Mouse (Mus musculus) MEL (cell line): Measurements from ENCODE around the gene Efcab1. TPM values are rescaled to one million over a fixed set of nuclear protein-coding genes. Genes with fewer than 3 reads are reported as not detected.

ENCODE experiments used
- DNase-seq: peaks from one replicate; pipeline ENCODE4 v3.0.0; 2011; ENCODE audit warnings: low read depth, low spot score
- H3K27ac ChIP-seq: 2 replicates; pipeline ENCODE4 v1.5.1; 2012; ENCODE audit warnings: low read depth, mild to moderate bottlenecking, control low read depth, low read length, moderate library complexity; ENCODE audit not compliant: control insufficient read depth
- H3K27me3 ChIP-seq, 2 experiments: fragments of 150-350 bp in 1 of 2; sonication (generic) in 1 of 2; 2 replicates each; pipeline ENCODE4 v1.6.1; 2012; ENCODE audit warnings: low read length in 2 of 2, mild to moderate bottlenecking in 2 of 2, improper control_type of control experiment in 1 of 2, moderate library complexity in 1 of 2; ENCODE audit not compliant: insufficient read depth in 2 of 2, control insufficient read depth in 1 of 2
- H3K36me3 ChIP-seq, 2 experiments: 2 replicates each; pipeline ENCODE4 v1.6.1; 2012 to 2014; ENCODE audit warnings: low read length in 2 of 2, improper control_type of control experiment in 1 of 2, inconsistent platforms in 1 of 2, mild to moderate bottlenecking in 1 of 2; ENCODE audit not compliant: insufficient read depth in 2 of 2, control insufficient read depth in 1 of 2
- H3K4me1 ChIP-seq, 2 experiments: fragments of 150-350 bp in 1 of 2; sonication (generic) in 1 of 2; 2 replicates each; pipeline ENCODE4 v1.6.1; 2012; ENCODE audit warnings: low read length in 2 of 2, improper control_type of control experiment in 1 of 2, mild to moderate bottlenecking in 1 of 2; ENCODE audit not compliant: insufficient read depth in 2 of 2, control insufficient read depth in 1 of 2
- H3K4me3 ChIP-seq, 2 experiments: fragments of 150-350 bp in 1 of 2; sonication (generic) in 1 of 2; 2 replicates each; pipeline ENCODE4 v1.5.1; 2012; ENCODE audit warnings: low read depth in 2 of 2, low read length in 2 of 2, mild to moderate bottlenecking in 2 of 2, moderate library complexity in 2 of 2, control low read depth in 1 of 2, improper control_type of control experiment in 1 of 2; ENCODE audit not compliant: control insufficient read depth in 1 of 2, insufficient read depth in 1 of 2
- H3K79me2 ChIP-seq: 2 replicates; pipeline ENCODE4 v1.6.1; 2012; ENCODE audit warnings: mild to moderate bottlenecking, low read length, moderate library complexity; ENCODE audit not compliant: control insufficient read depth, poor library complexity, insufficient read depth
- H3K9ac ChIP-seq: 2 replicates; pipeline ENCODE4 v1.6.1; 2012; ENCODE audit warnings: low read depth, mild to moderate bottlenecking, control low read depth, low read length, moderate library complexity; ENCODE audit not compliant: control insufficient read depth, poor library complexity, severe bottlenecking
- H3K9me3 ChIP-seq: fragments of 150-350 bp; sonication (generic); replicated peaks from 2 replicates; pipeline ENCODE4 v1.6.1; 2012; ENCODE audit warnings: mild to moderate bottlenecking, low read length, improper control_type of control experiment, moderate library complexity; ENCODE audit not compliant: insufficient read depth
- CHD2 ChIP-seq: IDR thresholded peaks from 2 replicates; pipeline ENCODE4 v1.6.1; 2011; ENCODE audit warnings: low read length, improper control_type of control experiment
- CTCF ChIP-seq, 3 experiments: IDR thresholded peaks in 2 of 3; conservative IDR thresholded peaks in 1 of 3; 2 replicates each; pipeline ENCODE4 v1.5.1; 2011 to 2012; ENCODE audit warnings: low read length in 3 of 3, low read depth in 2 of 3, mild to moderate bottlenecking in 2 of 3, improper control_type of control experiment in 1 of 3, inconsistent platforms in 1 of 3, mixed read lengths in 1 of 3, moderate library complexity in 1 of 3; ENCODE audit not compliant: control insufficient read depth in 1 of 3, insufficient read depth in 1 of 3, poor library complexity in 1 of 3, severe bottlenecking in 1 of 3
- E2F4 ChIP-seq: IDR thresholded peaks from 2 replicates; pipeline ENCODE4 v1.6.1; 2011; ENCODE audit warnings: low read depth, low read length, improper control_type of control experiment, borderline replicate concordance
- ELF1 ChIP-seq: IDR thresholded peaks from 2 replicates; pipeline ENCODE4 v1.6.1; 2014; ENCODE audit warnings: low read depth, mild to moderate bottlenecking, inconsistent platforms, low read length, improper control_type of control experiment, moderate library complexity
- EP300 ChIP-seq, 2 experiments: IDR thresholded peaks; 2 replicates each; pipeline ENCODE4 v1.6.1; 2011; ENCODE audit warnings: improper control_type of control experiment in 2 of 2, low read length in 2 of 2, low read depth in 1 of 2, mild to moderate bottlenecking in 1 of 2
- GATA1 ChIP-seq: IDR thresholded peaks from 2 replicates; pipeline ENCODE4 v1.6.1; 2011; ENCODE audit warnings: low read depth, low read length, improper control_type of control experiment
- JUND ChIP-seq: IDR thresholded peaks from 2 replicates; pipeline ENCODE4 v1.6.1; 2011; ENCODE audit warnings: low read depth, mild to moderate bottlenecking, improper control_type of control experiment, low read length
- KAT2A ChIP-seq: conservative IDR thresholded peaks from 2 replicates; pipeline ENCODE4 v1.6.1; 2012; ENCODE audit warnings: low read depth, low read length, improper control_type of control experiment, inconsistent platforms
- MAFK ChIP-seq: IDR thresholded peaks from 2 replicates; pipeline ENCODE4 v1.6.1; 2011; ENCODE audit warnings: low read depth, mild to moderate bottlenecking, low read length, improper control_type of control experiment, borderline replicate concordance
- MEF2A ChIP-seq: IDR thresholded peaks from 2 replicates; pipeline ENCODE4 v1.6.1; 2014; ENCODE audit warnings: low read depth, mild to moderate bottlenecking, inconsistent platforms, low read length, improper control_type of control experiment; ENCODE audit not compliant: poor library complexity, insufficient replicate concordance, severe bottlenecking; ENCODE audit errors: extremely low read depth
- MXI1 ChIP-seq: IDR thresholded peaks from 2 replicates; pipeline ENCODE4 v1.6.1; 2011; ENCODE audit warnings: mild to moderate bottlenecking, low read depth, low read length, improper control_type of control experiment
- MYC ChIP-seq: IDR thresholded peaks from 2 replicates; pipeline ENCODE4 v1.6.1; 2011; ENCODE audit warnings: low read depth, mild to moderate bottlenecking, low read length, improper control_type of control experiment, moderate library complexity
- NRF1 ChIP-seq: IDR thresholded peaks from 2 replicates; pipeline ENCODE4 v1.6.1; 2014; ENCODE audit warnings: low read depth, mild to moderate bottlenecking, inconsistent platforms, low read length, improper control_type of control experiment, moderate library complexity; ENCODE audit not compliant: poor library complexity, insufficient read depth, severe bottlenecking
- POLR2A ChIP-seq, 2 experiments: IDR thresholded peaks; 2 replicates each; pipeline ENCODE4 v1.6.1; 2011 to 2012; ENCODE audit warnings: low read length in 2 of 2, mild to moderate bottlenecking in 2 of 2, control low read depth in 1 of 2, improper control_type of control experiment in 1 of 2, low read depth in 1 of 2, moderate library complexity in 1 of 2; ENCODE audit not compliant: control insufficient read depth in 1 of 2, insufficient read depth in 1 of 2, poor library complexity in 1 of 2
- POLR2AphosphoS2 ChIP-seq: IDR thresholded peaks from 2 replicates; pipeline ENCODE4 v1.6.1; 2011; ENCODE audit warnings: low read length, improper control_type of control experiment
- RAD21 ChIP-seq: IDR thresholded peaks from 2 replicates; pipeline ENCODE4 v1.6.1; 2011; ENCODE audit warnings: mild to moderate bottlenecking, low read depth, low read length, improper control_type of control experiment
- RCOR1 ChIP-seq: IDR thresholded peaks from 2 replicates; pipeline ENCODE4 v1.6.1; 2012; ENCODE audit warnings: low read depth, mild to moderate bottlenecking, inconsistent platforms, low read length, improper control_type of control experiment
- SIN3A ChIP-seq: IDR thresholded peaks from 2 replicates; pipeline ENCODE4 v1.6.1; 2012; ENCODE audit warnings: low read length, improper control_type of control experiment, inconsistent platforms
- TAL1 ChIP-seq: IDR thresholded peaks from 2 replicates; pipeline ENCODE4 v1.6.1; 2012; ENCODE audit warnings: mild to moderate bottlenecking, inconsistent platforms, low read length, moderate library complexity, mixed read lengths
- TBP ChIP-seq: IDR thresholded peaks from 2 replicates; pipeline ENCODE4 v1.8.0; 2011; ENCODE audit warnings: low read depth, low read length, improper control_type of control experiment
- UBTF ChIP-seq: IDR thresholded peaks from 2 replicates; pipeline ENCODE4 v1.6.1; 2012; ENCODE audit warnings: low read depth, mild to moderate bottlenecking, inconsistent platforms, low read length, improper control_type of control experiment, moderate library complexity, borderline replicate concordance; ENCODE audit not compliant: insufficient read depth
- USF2 ChIP-seq, 2 experiments: IDR thresholded peaks; 2 replicates each; pipeline ENCODE4 v1.6.1; 2011 to 2012; ENCODE audit warnings: improper control_type of control experiment in 2 of 2, low read length in 2 of 2, borderline replicate concordance in 1 of 2, inconsistent platforms in 1 of 2, low read depth in 1 of 2, mild to moderate bottlenecking in 1 of 2; ENCODE audit not compliant: insufficient read depth in 1 of 2
- ZC3H11A ChIP-seq: IDR thresholded peaks from 2 replicates; pipeline ENCODE4 v1.6.1; 2012; ENCODE audit warnings: low read depth, mild to moderate bottlenecking, inconsistent platforms, low read length, improper control_type of control experiment
- ZMIZ1 ChIP-seq: IDR thresholded peaks from 2 replicates; pipeline ENCODE4 v1.6.1; 2012; ENCODE audit warnings: low read depth, mild to moderate bottlenecking, inconsistent platforms, low read length, improper control_type of control experiment, moderate library complexity
- ZNF384 ChIP-seq: IDR thresholded peaks from 2 replicates; pipeline ENCODE4 v1.6.1; 2012; ENCODE audit warnings: low read depth, mild to moderate bottlenecking, inconsistent platforms, low read length, improper control_type of control experiment
- polyA plus RNA-seq, 2 experiments: library from polyadenylated mRNA; stranded (reverse) in 1 of 2; unstranded in 1 of 2; fragments of >175 nt in 1 of 2; fragments of >200 nt in 1 of 2; gene quantifications; 2 replicates each; pipeline versions ENCODE4 v1.2.1 to v1.2.4; 2012; ENCODE audit warnings: low replicate concordance in 2 of 2, low read depth in 1 of 2; ENCODE audit not compliant: insufficient read length in 2 of 2, insufficient read depth in 1 of 2, missing spikeins in 1 of 2
- total RNA-seq: library from RNA; depleted of rRNA; stranded (reverse); fragments of 300-350 nt; gene quantifications from 2 replicates; pipeline ENCODE4 v1.2.3, GENCODE M21; 2012; rRNA removed

Gene Efcab1
- total RNA-seq, result not detected in 2 replicates
- not detected for polyA plus RNA-seq

DNA sequence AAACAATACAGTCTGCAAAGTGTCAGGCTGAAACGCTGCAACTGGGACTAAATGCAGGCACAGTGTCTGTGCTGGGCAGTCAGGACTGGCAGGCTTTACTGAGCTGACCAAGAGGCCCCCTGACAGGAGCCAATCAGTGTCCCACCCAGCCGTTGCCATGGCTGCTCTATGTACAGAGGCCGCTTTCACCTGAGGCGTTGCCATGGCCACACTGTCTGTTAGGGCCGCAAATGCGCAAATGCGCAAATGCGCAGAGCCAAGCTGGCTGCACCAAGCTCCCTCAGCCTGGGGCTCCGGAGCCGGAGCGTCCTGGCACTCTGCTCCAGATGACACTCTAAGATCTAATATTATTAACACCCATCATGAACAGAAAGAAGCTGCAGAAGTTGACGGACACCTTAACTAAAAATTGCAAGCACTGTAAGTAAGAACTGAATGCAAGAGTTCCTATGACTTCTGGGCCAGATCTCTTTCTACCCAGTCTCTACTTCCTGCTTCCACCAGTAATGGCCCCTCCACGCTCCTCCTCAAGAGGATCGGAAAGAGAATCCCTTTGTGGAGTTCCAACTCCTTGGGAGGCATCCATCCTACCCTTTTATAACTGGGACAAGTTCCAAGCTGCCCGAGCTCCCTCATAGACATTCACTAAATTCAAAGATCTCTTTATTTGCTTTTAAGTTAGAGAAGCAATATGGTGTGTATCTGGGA is at the start of gene Efcab1:
TSS of gene Efcab1 (plus strand) at position 214 of the 708 bp plus-strand sequence.
- no peak for TF ChIP-seq E2F4
- TF ChIP-seq MXI1, result no peak
- TF ChIP-seq ELF1, result no peak
- TF ChIP-seq JUND, result no peak
- no peak within 1 kb of the TSS for H3K27ac ChIP-seq
- H3K79me2 ChIP-seq, result no peaks in the 10 kb centered on the region
- no peak for DNase-seq
- no peaks in the 10 kb centered on the region for H3K9me3 ChIP-seq
- no peak within 1 kb of the TSS for H3K9ac ChIP-seq
- no peaks in the 10 kb centered on the region for H3K4me1 ChIP-seq
- H3K4me3 ChIP-seq, result no peak within 1 kb of the TSS
- H3K27me3 ChIP-seq, result no peaks in the 10 kb centered on the region
- no peaks in the 10 kb centered on the region for H3K36me3 ChIP-seq

DNA sequence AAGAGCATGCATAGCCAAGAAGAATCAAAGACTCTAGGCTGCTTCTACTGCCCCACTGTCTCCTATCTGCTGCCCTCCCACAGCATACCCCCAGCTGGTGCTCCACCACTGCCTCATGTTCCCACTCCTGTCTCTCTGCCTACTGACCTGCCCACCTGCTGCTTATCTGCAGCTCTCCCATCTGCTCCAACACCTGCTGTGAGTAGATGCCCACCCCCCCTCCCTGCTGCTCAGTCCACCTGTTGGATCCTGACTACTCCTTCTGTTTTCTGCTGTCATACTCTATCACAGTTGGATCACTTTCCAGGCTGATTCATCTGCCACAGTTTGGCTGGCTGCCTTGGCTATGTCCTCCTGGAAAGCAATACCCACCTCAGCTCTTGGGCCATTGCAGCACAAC is 47.0 kb upstream of the Efcab1 start:
- Histone ChIP-seq H3K4me1 (no peaks in the 10 kb centered on the region), H3K79me2 (no peaks in the 10 kb centered on the region), H3K27ac (no peak overlapping the region), H3K36me3 (no peaks in the 10 kb centered on the region), H3K9ac (no peak overlapping the region), H3K27me3 (no peaks in the 10 kb centered on the region), H3K9me3 (no peaks in the 10 kb centered on the region), H3K4me3 (no peak overlapping the region)
- no peak for DNase-seq
- TF ChIP-seq NRF1 (no peak), EP300 (IDR thresholded peaks at IDR 0.05; ENCODE audit: low read depth in 1 of 2, low read length in 2 of 2) (no peak), MEF2A (no peak), ZC3H11A (no peak), SIN3A (no peak), RAD21 (no peak), RCOR1 (no peak), TBP (no peak), POLR2AphosphoS2 (no peak)

DNA sequence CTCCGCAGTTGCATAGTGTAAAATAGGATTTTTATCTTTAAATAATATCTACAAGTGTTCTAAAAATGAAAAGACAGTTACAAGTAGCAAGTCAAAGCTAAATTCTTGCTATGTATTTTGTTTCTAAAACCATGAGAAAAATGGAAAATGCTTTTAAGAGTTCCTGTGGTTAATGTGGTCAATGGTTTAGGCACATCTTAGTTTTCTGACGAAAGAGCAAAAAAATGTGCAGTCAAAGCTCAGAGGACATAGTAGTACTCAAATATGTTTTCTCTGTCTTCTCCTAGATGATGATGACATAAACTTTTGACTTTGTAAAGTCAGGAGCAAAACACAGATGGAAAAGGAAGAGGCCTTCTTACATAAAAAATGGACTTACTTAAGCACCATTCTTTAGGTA is 21.5 kb upstream of the Efcab1 start:
- no peak overlapping the region for H3K9ac ChIP-seq
- no peaks in the 10 kb centered on the region for H3K36me3 ChIP-seq
- H3K27me3 ChIP-seq, result no peaks in the 10 kb centered on the region
- H3K27ac ChIP-seq, result no peak overlapping the region
- no peak for DNase-seq
- no peaks in the 10 kb centered on the region for H3K79me2 ChIP-seq
- no peaks in the 10 kb centered on the region for H3K9me3 ChIP-seq
- no peaks in the 10 kb centered on the region for H3K4me1 ChIP-seq
- no peak overlapping the region for H3K4me3 ChIP-seq
- TF ChIP-seq GATA1, result no peak
- TF ChIP-seq TAL1, result no peak
- TF ChIP-seq USF2 (IDR thresholded peaks at IDR 0.05; ENCODE audit: borderline replicate concordance in 1 of 2, insufficient read depth in 1 of 2, low read depth in 1 of 2, low read length in 2 of 2), result no peak
- no peak for TF ChIP-seq KAT2A
- TF ChIP-seq RAD21, result no peak
- no peak for TF ChIP-seq ZC3H11A
- no peak for TF ChIP-seq POLR2AphosphoS2
- TF ChIP-seq ZMIZ1, result no peak
- no peak for TF ChIP-seq ELF1
- no peak for TF ChIP-seq MXI1
- TF ChIP-seq POLR2A (IDR thresholded peaks at IDR 0.05; ENCODE audit: control insufficient read depth in 1 of 2, insufficient read depth in 1 of 2, low read depth in 1 of 2, low read length in 2 of 2, poor library complexity in 1 of 2), result no peak
- no peak for TF ChIP-seq ZNF384
- no peak for TF ChIP-seq MAFK
- no peak for TF ChIP-seq CHD2
- no peak for TF ChIP-seq CTCF (IDR thresholded peaks at IDR 0.05 in 2 of 3, conservative IDR thresholded peaks at IDR 0.05 in 1 of 3; ENCODE audit: control insufficient read depth in 1 of 3, insufficient read depth in 1 of 3, low read depth in 2 of 3, low read length in 3 of 3, poor library complexity in 1 of 3, severe bottlenecking in 1 of 3)
- TF ChIP-seq UBTF, result no peak
- no peak for TF ChIP-seq MYC
